8 mouse cellular contexts compared by ENCODE assay signal in genomic region chr9:43737871-43738292, GRCm38 (mm10). TPM values are rescaled to one million over a fixed set of nuclear protein-coding genes. Genes with fewer than 3 reads are reported as not detected.
DNase-seq lines count a peak whose midpoint lies in the region; ATAC-seq and TF ChIP-seq lines count a peak whose summit lies in the region.

No protein-coding gene starts in this region.

- H3K4me2 ChIP-seq in heart, embryonic 15.5 days: peak overlapping the region; percentile 30
- H3K4me2 ChIP-seq in forebrain, embryonic 16.5 days (ENCODE audit: low read length): peak overlapping the region; percentile 29
- H3K4me2 ChIP-seq in limb, embryonic 15.5 days: peak overlapping the region; percentile 32
- H3K4me2 ChIP-seq in neural tube, embryonic 12.5 days (replicated peaks): peak overlapping the region; percentile 45

- no peaks in the 10 kb centered on the region for H3K9me3 ChIP-seq in heart, embryonic 15.5 days (replicated peaks)
- no peaks in the 10 kb centered on the region for H3K9me3 ChIP-seq in forebrain, embryonic 16.5 days (ENCODE audit: control insufficient read depth, low read length)
- H3K9me3 ChIP-seq in limb, embryonic 15.5 days: no peaks in the 10 kb centered on the region
- H3K9me3 ChIP-seq in neural tube, embryonic 12.5 days: no peaks in the 10 kb centered on the region

- no peak overlapping the region for H3K27ac ChIP-seq in heart, embryonic 15.5 days
- H3K27ac ChIP-seq in forebrain, embryonic 16.5 days (ENCODE audit: low read length): no peak overlapping the region
- H3K27ac ChIP-seq in limb, embryonic 15.5 days: no peak overlapping the region
- H3K27ac ChIP-seq in neural tube, embryonic 12.5 days: no peak overlapping the region
- H3K27ac ChIP-seq in thymus, adult 2 months (ENCODE audit: control insufficient read depth, insufficient read depth, low read length): no peak overlapping the region

- H3K9ac ChIP-seq in heart, embryonic 15.5 days: no peak overlapping the region
- no peak overlapping the region for H3K9ac ChIP-seq in forebrain, embryonic 16.5 days (replicated peaks; ENCODE audit: low read depth, low read length)
- H3K9ac ChIP-seq in limb, embryonic 15.5 days: no peak overlapping the region
- no peak overlapping the region for H3K9ac ChIP-seq in neural tube, embryonic 12.5 days

- no peak for TF ChIP-seq POLR2A in thymus, adult 2 months (IDR thresholded peaks at IDR 0.05; ENCODE audit: control insufficient read depth, extremely low read depth, insufficient read depth, low read length, poor library complexity)

- H3K4me3 ChIP-seq in heart, embryonic 15.5 days: no peak overlapping the region
- H3K4me3 ChIP-seq in forebrain, embryonic 16.5 days (replicated peaks; ENCODE audit: low read length): no peak overlapping the region
- no peak overlapping the region for H3K4me3 ChIP-seq in limb, embryonic 15.5 days
- no peak overlapping the region for H3K4me3 ChIP-seq in neural tube, embryonic 12.5 days
- no peak overlapping the region for H3K4me3 ChIP-seq in thymus, adult 2 months (ENCODE audit: control insufficient read depth, insufficient read depth, low read length)

- H3K4me1 ChIP-seq in heart, embryonic 15.5 days (replicated peaks): peaks cover 14% of the 10 kb centered on the region
- peaks cover 16% of the 10 kb centered on the region for H3K4me1 ChIP-seq in forebrain, embryonic 16.5 days (replicated peaks; ENCODE audit: control insufficient read depth, insufficient read depth, low read length)
- peaks cover 16% of the 10 kb centered on the region for H3K4me1 ChIP-seq in limb, embryonic 15.5 days
- peaks cover 20% of the 10 kb centered on the region for H3K4me1 ChIP-seq in neural tube, embryonic 12.5 days
- H3K4me1 ChIP-seq in thymus, adult 2 months (replicated peaks; ENCODE audit: control insufficient read depth, insufficient read depth, low read length): peaks cover under 1% of the 10 kb centered on the region; the same call in 1 of the 2 replicates

- DNase-seq in heart, postnatal 25 days (ENCODE audit: low spot score): no peak
- no peak for DNase-seq in cerebellum, adult 9-11 months
- DNase-seq in thymus, adult 2 months: no peak

- peaks cover 31% of the 10 kb centered on the region for H3K27me3 ChIP-seq in heart, embryonic 15.5 days
- H3K27me3 ChIP-seq in forebrain, embryonic 16.5 days (replicated peaks; ENCODE audit: control insufficient read depth, insufficient read depth, low read length): no peaks in the 10 kb centered on the region; the same call in 1 of the 2 replicates
- H3K27me3 ChIP-seq in limb, embryonic 15.5 days: peaks cover 11% of the 10 kb centered on the region; the same call in 1 of the 2 replicates
- peaks cover 7% of the 10 kb centered on the region; the same call in 1 of the 2 replicates for H3K27me3 ChIP-seq in neural tube, embryonic 12.5 days (replicated peaks)
- H3K27me3 ChIP-seq in thymus, adult 2 months (ENCODE audit: control insufficient read depth, insufficient read depth, low read length): no peaks in the 10 kb centered on the region

- no peak for TF ChIP-seq CTCF in thymus, adult 2 months (IDR thresholded peaks at IDR 0.05; ENCODE audit: borderline replicate concordance, control insufficient read depth, extremely low read depth, insufficient read depth, low read length, poor library complexity)

- intact Hi-C loops in heart, postnatal 25 days (cut with DNase I): no loop called here

- no peaks in the 10 kb centered on the region for H3K36me3 ChIP-seq in heart, embryonic 15.5 days
- H3K36me3 ChIP-seq in forebrain, embryonic 16.5 days (ENCODE audit: control insufficient read depth, insufficient read depth): no peaks in the 10 kb centered on the region
- H3K36me3 ChIP-seq in limb, embryonic 15.5 days: no peaks in the 10 kb centered on the region
- H3K36me3 ChIP-seq in neural tube, embryonic 12.5 days: no peaks in the 10 kb centered on the region
- H3K36me3 ChIP-seq in thymus, adult 2 months (ENCODE audit: control insufficient read depth, insufficient read depth, low read length): no peaks in the 10 kb centered on the region

- under 1% methylated on average over 12 of the region's 12 CpGs for WGBS in heart, embryonic 15.5 days
- WGBS in forebrain, embryonic 16.5 days: 1% methylated on average over 12 of the region's 12 CpGs
- WGBS in limb, embryonic 15.5 days: 4% methylated on average over 12 of the region's 12 CpGs
- WGBS in neural tube, embryonic 12.5 days: 4% methylated on average over 12 of the region's 12 CpGs
- 22% methylated on average over 12 of the region's 12 CpGs for WGBS in thymus, adult 2 months

- ATAC-seq in heart, embryonic 15.5 days (replicated peaks; ENCODE audit: insufficient number of reproducible peaks, insufficient read depth, low FRiP score, low read depth): no peak
- no peak for ATAC-seq in forebrain, embryonic 16.5 days
- ATAC-seq in limb, embryonic 15.5 days (ENCODE audit: insufficient number of reproducible peaks, low FRiP score, low TSS enrichment, low read depth): no peak
- no peak for ATAC-seq in neural tube, embryonic 12.5 days (ENCODE audit: low FRiP score, low read depth)
- no peak for ATAC-seq in inflammation-experienced regulatory T-cells, adult 6 months

RNA-seq across cellular contexts. Expression of gene Nectin1, which starts 5.9 kb away (rescaled TPM):
- 1.0 and 2.9 TPM in 2 replicates for polyA plus RNA-seq in heart, embryonic 15.5 days (2015; fragmentation: Nextera tagmentation; extraction: Ambion mirVana)
- 1 to 10 TPM; 3.0 to 3.6 TPM for total RNA-seq in heart, postnatal 25 days (2021)
- 8.6 and 10.1 TPM in 2 replicates for polyA plus RNA-seq in forebrain, embryonic 16.5 days (2015; fragmentation: Nextera tagmentation; extraction: Ambion mirVana)
- polyA plus RNA-seq in limb, embryonic 15.5 days (2015; fragmentation: Nextera tagmentation; extraction: Ambion mirVana): 11.9 and 13.5 TPM in 2 replicates
- 15.2 and 15.5 TPM in 2 replicates for polyA plus RNA-seq in neural tube, embryonic 12.5 days (2016; fragmentation: Nextera tagmentation; extraction: Ambion mirVana)
- polyA plus RNA-seq in thymus, adult 2 months (2012; rRNA removed): 23.3 and 28.9 TPM in 2 replicates
- polyA plus RNA-seq in inflammation-experienced regulatory T-cells, adult 6 months (2017; shearing (Covaris generic)): 1 to 10 TPM in 1 of 3 experiments, under 1 TPM in 2; 0.36 to 2.6 (median 0.57) TPM
